Mouse (Mus musculus) intestine, embryonic 14.5 days (tissue): ENCODE results near the gene Enam. TPM values are rescaled to one million over a fixed set of nuclear protein-coding genes. Genes with fewer than 3 reads are reported as not detected.
A peak's percentile ranks its signal among the peaks of the same experiment; 100 is the strongest.

Experiments
- ATAC-seq: fragments of 200-750 bp; cut with Nextera tagmentation; replicated peaks from 2 replicates; pipeline ENCODE4 v1.8.0; 2017; ENCODE audit warnings: low read depth, moderate number of reproducible peaks, moderate TSS enrichment, moderate library complexity; ENCODE audit not compliant: low FRiP score, low TSS enrichment
- DNase-seq: peaks from one replicate; pipeline ENCODE4 v3.0.0-alpha.2; 2018; ENCODE audit warnings: low spot score
- H3K27ac ChIP-seq: fragments of 300-500 bp; sonication (generic); 2 replicates; pipeline ENCODE4 v1.5.1; 2014; ENCODE audit warnings: low read depth, mild to moderate bottlenecking, control low read depth
- H3K27me3 ChIP-seq: fragments of 300-500 bp; sonication (generic); replicated peaks from 2 replicates; pipeline ENCODE4 v1.6.1; 2014; ENCODE audit warnings: low read length, control low read depth; ENCODE audit not compliant: control insufficient read depth, insufficient read depth
- H3K36me3 ChIP-seq: fragments of 300-500 bp; sonication (generic); 2 replicates; pipeline ENCODE4 v1.6.1; 2014; ENCODE audit warnings: low read length, control low read depth; ENCODE audit not compliant: control insufficient read depth, insufficient read depth
- H3K4me1 ChIP-seq: fragments of 300-500 bp; sonication (generic); replicated peaks from 2 replicates; pipeline ENCODE4 v1.6.1; 2014; ENCODE audit warnings: low read length, control low read depth, mixed read lengths; ENCODE audit not compliant: control insufficient read depth, insufficient read depth
- H3K4me2 ChIP-seq: fragments of 300-500 bp; sonication (generic); 2 replicates; pipeline ENCODE4 v1.6.1; 2014; ENCODE audit warnings: low read length
- H3K4me3 ChIP-seq: fragments of 300-500 bp; sonication (generic); 2 replicates; pipeline ENCODE4 v1.5.1; 2014; ENCODE audit warnings: low read depth, low read length, control low read depth, mixed read lengths
- H3K9ac ChIP-seq: fragments of 300-500 bp; sonication (generic); 2 replicates; pipeline ENCODE4 v1.6.1; 2014; ENCODE audit warnings: mild to moderate bottlenecking, low read length
- H3K9me3 ChIP-seq: fragments of 300-500 bp; sonication (generic); 2 replicates; pipeline ENCODE4 v1.6.1; 2016; ENCODE audit warnings: low read length, control low read depth; ENCODE audit not compliant: control insufficient read depth
- WGBS: fragments of 180-500 bp; shearing (Covaris S2); extraction: QIAGEN DNeasy Blood & Tissue Kit; methylation state at CpG from one replicate; pipeline ENCODE4 v1.1.7; 2014; 5-methylcytosine and 5-hydroxymethylcytosine counted together
- polyA plus RNA-seq: library from polyadenylated mRNA; unstranded; fragments of >200 nt; fragmentation: Nextera tagmentation; extraction: Ambion mirVana; gene quantifications from 2 replicates; pipeline ENCODE4 v1.2.1, GENCODE M21; 2014

The Enam gene
- polyA plus RNA-seq, 1 experiment from 2014 or later = not detected

DNA sequence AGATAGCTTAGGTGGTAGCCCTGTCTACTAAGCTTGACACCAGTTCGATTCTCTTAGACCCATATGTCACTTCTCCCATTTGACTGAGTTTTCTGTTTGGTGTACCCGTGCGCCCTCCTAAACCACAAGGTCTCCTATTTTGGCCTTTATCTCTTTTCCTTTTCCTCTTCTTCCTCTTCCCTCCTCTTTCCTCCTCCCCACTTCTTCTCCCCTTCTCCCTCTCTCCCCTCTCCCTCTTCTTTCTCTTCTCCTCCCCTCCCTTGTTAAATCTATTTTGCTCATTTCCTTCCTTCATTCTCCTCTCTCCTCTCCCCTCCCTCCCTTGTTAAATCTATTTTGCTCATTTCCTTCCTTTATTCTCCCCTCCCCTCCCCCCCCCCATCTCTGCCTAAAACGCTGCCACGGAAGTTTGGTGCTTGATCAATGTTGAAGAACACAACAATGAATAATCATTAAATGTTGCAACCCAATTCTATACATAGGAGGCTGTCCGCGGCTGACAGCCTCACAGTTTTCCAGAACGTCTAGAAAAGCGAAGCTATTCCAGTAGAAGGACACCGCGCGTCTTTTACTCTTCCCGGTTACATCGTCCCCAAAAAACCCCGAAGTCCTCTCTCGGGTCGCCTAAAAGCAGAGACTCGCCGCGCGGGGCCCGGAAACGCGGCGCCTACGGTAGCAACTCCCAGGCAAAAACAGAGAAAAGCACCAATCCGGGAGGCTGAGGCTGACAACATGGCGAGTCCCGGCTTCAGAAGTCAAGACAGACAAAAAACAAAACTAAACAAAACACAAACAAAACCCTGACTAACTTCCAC, 65.7 kb downstream of the Enam start:
- peak; percentile 72 for ATAC-seq
- peaks cover 11% of the 10 kb centered on the region for H3K4me1 ChIP-seq
- H3K9ac ChIP-seq = peak overlapping the region; percentile 76
- no peaks in the 10 kb centered on the region for H3K27me3 ChIP-seq
- H3K4me2 ChIP-seq = peak overlapping the region; percentile 62
- DNase-seq = no peak
- H3K27ac ChIP-seq = peak overlapping the region; percentile 88
- WGBS = 9% methylated on average over 29 of the region's 29 CpGs
- H3K4me3 ChIP-seq = peak overlapping the region; percentile 96
- no peaks in the 10 kb centered on the region for H3K9me3 ChIP-seq
- 0 out of 2 replicates have a peak, but pooled peaks cover 7% of the 10 kb centered on the region for H3K36me3 ChIP-seq

DNA sequence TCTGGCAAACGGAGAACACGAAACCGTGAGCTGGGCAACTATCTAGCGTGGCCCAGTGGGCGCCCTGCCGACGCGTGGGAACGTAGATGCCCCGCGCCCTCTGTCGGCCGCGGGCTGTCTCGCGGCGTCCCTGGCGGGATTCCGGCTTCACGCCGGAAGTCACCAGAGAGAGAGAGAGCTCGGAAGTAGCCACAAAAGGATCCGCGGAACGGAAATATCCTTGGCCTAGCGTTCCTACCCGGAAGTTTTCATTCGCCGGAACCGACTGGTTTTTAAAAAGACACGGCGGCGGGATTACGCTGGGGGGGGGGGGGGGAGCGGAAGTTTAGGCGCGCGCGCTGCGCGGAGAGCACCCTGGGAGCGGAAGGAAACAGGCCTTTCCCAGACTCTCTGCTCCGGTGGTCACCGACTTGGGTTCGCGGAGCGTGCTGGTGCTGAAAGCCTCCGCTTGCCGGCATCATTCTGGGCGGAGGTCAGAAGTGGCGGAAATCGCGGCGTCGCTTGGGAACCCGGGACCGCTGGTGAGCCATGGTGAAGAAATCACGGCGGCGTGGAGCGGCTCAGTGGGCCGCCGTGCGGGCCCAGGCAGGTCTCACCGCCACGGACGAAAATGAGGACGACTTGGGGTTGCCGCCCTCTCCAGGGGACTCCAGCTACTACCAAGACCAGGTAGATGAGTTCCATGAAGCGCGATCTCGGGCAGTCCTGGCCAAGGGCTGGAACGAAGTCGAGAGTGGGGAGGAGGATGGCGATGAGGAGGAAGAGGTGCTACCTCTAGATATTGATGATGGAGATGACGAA, 66.5 kb downstream of the Enam start, which contains the start of gene Utp3:
Gene Utp3, plus strand, starts transcription at position 377 of the 801 bp plus-strand sequence.
- Histone ChIP-seq H3K4me1 (peaks cover 15% of the 10 kb centered on the region), H3K27ac (peak within 1 kb of the TSS; percentile 88), H3K9ac (peak within 1 kb of the TSS; percentile 94), H3K4me2 (peak within 1 kb of the TSS; percentile 99), H3K27me3 (no peaks in the 10 kb centered on the region), H3K9me3 (no peaks in the 10 kb centered on the region), H3K36me3 (0 out of 2 replicates have a peak, but pooled peaks cover 7% of the 10 kb centered on the region), H3K4me3 (peak within 1 kb of the TSS; percentile 96)
- under 1% methylated on average over 76 of the region's 76 CpGs for WGBS
- DNase-seq = peak; percentile 100
- ATAC-seq = peak; percentile 96

Other genes starting within 250 kb of the Enam start
- gene Gm7714, start 219.1 kb upstream of the Enam start, polyA plus RNA-seq = not detected in 2 replicates
- gene Prol1, start 170.7 kb upstream of the Enam start, polyA plus RNA-seq = not detected in 2 replicates
- not detected in 2 replicates for gene Amtn, start 111.9 kb upstream of the Enam start, polyA plus RNA-seq
- not detected in 2 replicates for gene Ambn, start 32.0 kb upstream of the Enam start, polyA plus RNA-seq
- 0.17 TPM in 1 of 2 replicates, not detected in the other for gene Jchain, start 39.9 kb downstream of the Enam start, polyA plus RNA-seq
- gene Utp3, start 66.5 kb downstream of the Enam start, polyA plus RNA-seq = 63.6 and 63.9 TPM in 2 replicates
- 23.4 and 23.6 TPM in 2 replicates for gene Rufy3, start 77.1 kb downstream of the Enam start, polyA plus RNA-seq
- 58.5 and 59.5 TPM in 2 replicates for gene Grsf1, start 188.2 kb downstream of the Enam start, polyA plus RNA-seq
- gene Mob1b, start 232.9 kb downstream of the Enam start, polyA plus RNA-seq = 14.7 and 16.9 TPM in 2 replicates